Mouse (Mus musculus) megakaryocyte, embryonic 14.5 days (primary cell): ENCODE measurements around the gene Hpd.

Experiments
- FLI1 ChIP-seq: IDR thresholded peaks from 2 replicates; pipeline ENCODE4 v1.6.1; 2012; ENCODE audit warnings: low read length, inconsistent platforms, mixed read lengths
- GATA1 ChIP-seq: IDR thresholded peaks from 3 replicates; pipeline ENCODE4 v1.6.1; 2012; ENCODE audit warnings: mixed read lengths, low read length, inconsistent platforms, borderline replicate concordance

DNA sequence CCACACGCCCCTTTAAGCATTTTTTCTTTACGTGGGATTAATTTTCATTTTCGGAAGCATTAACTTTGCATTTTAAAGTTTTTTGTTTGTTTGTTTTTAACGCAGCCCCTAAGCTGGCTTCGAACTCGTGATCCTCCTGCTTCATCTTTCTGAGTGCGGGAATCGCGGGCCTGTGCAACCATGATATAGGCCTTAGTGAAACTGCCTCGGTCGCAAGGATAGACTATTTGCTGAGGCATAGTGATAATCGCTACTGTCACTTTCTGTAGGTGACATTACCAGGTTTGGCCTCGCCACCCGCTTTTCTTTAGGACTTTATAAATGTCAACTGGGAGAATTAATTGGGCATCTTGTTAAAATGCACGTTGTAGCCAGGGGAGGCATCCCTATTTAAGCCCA, 46.0 kb upstream of the Hpd start:
- TF ChIP-seq GATA1, result no peak
- no peak for TF ChIP-seq FLI1
